Mouse (Mus musculus): ENCODE results near the gene Ap3b2. TPM values are rescaled to one million over a fixed set of nuclear protein-coding genes. Genes with fewer than 3 reads are reported as not detected.
A peak's percentile ranks its signal among the peaks of the same experiment; 100 is the strongest.

The Ap3b2 gene
- total and polyA plus RNA-seq, 3 experiments: not detected

DNA sequence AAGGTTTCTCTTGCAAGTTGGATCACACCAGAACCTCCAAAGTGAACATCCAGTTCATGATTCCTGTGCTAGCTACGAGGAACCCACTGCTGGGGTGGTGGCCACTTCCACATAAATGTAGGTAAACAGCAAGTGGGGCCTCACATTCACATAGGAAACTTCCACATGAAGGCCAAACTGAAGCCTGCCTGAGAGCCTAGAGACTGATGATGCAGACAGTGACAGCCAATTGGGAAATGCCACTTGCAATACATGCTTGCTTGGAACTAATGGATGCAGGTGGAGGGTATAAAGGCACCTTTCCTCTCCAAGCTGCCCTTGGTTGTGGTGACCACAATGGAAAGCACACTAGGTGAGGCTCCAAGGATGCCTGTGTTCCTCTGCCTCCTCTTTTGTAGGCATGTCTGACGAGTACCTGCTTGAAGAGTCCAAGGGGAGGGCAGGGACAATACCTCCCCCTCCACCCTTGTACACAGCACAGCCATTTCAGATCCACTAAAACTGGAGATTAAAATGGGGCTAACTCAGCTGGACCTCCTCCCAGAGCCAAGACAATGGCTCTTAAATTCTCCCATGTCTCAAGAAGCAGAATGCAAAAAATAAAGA, 44.4 kb upstream of the Ap3b2 start:
- Histone ChIP-seq H3K9ac (ENCODE audit: insufficient read depth, low read depth) (no peak overlapping the region), H3K4me1 (ENCODE audit: control insufficient read depth in 1 of 2, insufficient read depth in 2 of 2) (peaks cover 0 to 5% of the 10 kb centered on the region in 2 experiments; a peak in 1 of 4 replicates), H3K27ac (ENCODE audit: insufficient read depth, low read depth) (no peak overlapping the region), H3K79me2 (replicated peaks; ENCODE audit: control insufficient read depth, extremely low read depth, insufficient read depth, poor library complexity, severe bottlenecking) (no peaks in the 10 kb centered on the region), H3K36me3 (replicated peaks in 1 of 2; ENCODE audit: control insufficient read depth in 1 of 2, insufficient read depth in 1 of 2, low read length in 1 of 2) (peaks cover 19 to 45% of the 10 kb centered on the region in 2 experiments), H3K27me3 (replicated peaks) (no peaks in the 10 kb centered on the region), H3K4me3 (replicated peaks in 1 of 3; ENCODE audit: low read depth in 2 of 3, low read length in 2 of 3, poor library complexity in 1 of 3) (no peak overlapping the region), H3K9me3 (replicated peaks; ENCODE audit: low read length) (peaks cover 12% of the 10 kb centered on the region), H3K4me2 (ENCODE audit: insufficient read depth, low read depth, poor library complexity, severe bottlenecking) (no peak overlapping the region)
- TF ChIP-seq CHD2 (IDR thresholded peaks at IDR 0.05; ENCODE audit: low read length) (peak; percentile 92), JUN (IDR thresholded peaks at IDR 0.05; ENCODE audit: insufficient read depth, low read depth, low read length) (no peak)
- peak; percentile 41 for DNase-seq (ENCODE audit: extremely low read depth)
- dilution Hi-C loops (cut with MboI; ENCODE audit: extremely low pct_ligation_motif_present, extremely low pct_unique_long_range_greater_than_20kb, low sequenced_read_pairs): no loop called here
- in situ Hi-C loops (cut with MboI; ENCODE audit: low pct_ligation_motif_present, low pct_unique_long_range_greater_than_20kb, low sequenced_read_pairs): no loop called here

DNA sequence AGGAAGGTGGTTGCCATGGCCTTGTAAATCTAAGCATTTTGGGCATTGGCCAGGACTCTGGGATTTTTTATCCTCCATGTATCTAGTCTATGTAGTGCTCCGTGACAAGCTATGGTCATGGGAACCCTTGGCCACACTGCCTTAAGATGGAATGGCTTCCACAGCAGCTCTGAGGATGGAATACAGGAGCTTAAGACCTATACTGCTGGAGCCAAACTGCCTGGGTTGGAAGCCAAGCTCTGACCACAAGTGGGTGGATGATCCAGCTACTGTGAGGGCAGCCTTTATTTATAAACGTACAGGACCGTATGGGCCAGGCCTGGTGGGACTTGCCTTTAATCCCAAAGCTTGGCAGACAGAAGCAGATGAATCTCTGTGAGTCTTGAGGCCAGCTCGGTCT, 42.8 kb upstream of the Ap3b2 start:
- in situ Hi-C loops (cut with MboI; ENCODE audit: low pct_ligation_motif_present, low pct_unique_long_range_greater_than_20kb, low sequenced_read_pairs): no loop called here
- H3K9ac ChIP-seq (ENCODE audit: insufficient read depth, low read depth): no peak overlapping the region
- TF ChIP-seq RCOR1 (conservative IDR thresholded peaks at IDR 0.05; ENCODE audit: low read depth, low read length) (no peak), JUND (conservative IDR thresholded peaks at IDR 0.05; ENCODE audit: low read depth, low read length) (no peak), HCFC1 (IDR thresholded peaks at IDR 0.05; ENCODE audit: low read depth, low read length) (no peak), MEF2A (IDR thresholded peaks at IDR 0.05; ENCODE audit: borderline replicate concordance, low read depth, low read length) (no peak), POLR2A (IDR thresholded peaks at IDR 0.05; ENCODE audit: low read depth, low read length) (no peak), TCF12 (IDR thresholded peaks at IDR 0.05; ENCODE audit: low read depth, low read length) (no peak), TBP (conservative IDR thresholded peaks at IDR 0.05; ENCODE audit: low read depth, low read length) (no peak), ELF1 (IDR thresholded peaks at IDR 0.05; ENCODE audit: low read depth, low read length) (no peak), CHD1 (IDR thresholded peaks at IDR 0.05; ENCODE audit: low read depth, low read length) (no peak), CHD2 (IDR thresholded peaks at IDR 0.05; ENCODE audit: low read length) (no peak), POLR2AphosphoS2 (IDR thresholded peaks at IDR 0.05; ENCODE audit: low read depth, low read length) (no peak; the same call in 1 of the 2 replicates), KAT2A (IDR thresholded peaks at IDR 0.05; ENCODE audit: insufficient replicate concordance, low read length) (no peak), UBTF (IDR thresholded peaks at IDR 0.05; ENCODE audit: low read depth, low read length) (no peak), ETS1 (conservative IDR thresholded peaks at IDR 0.05; ENCODE audit: low read depth, low read length) (no peak), MAZ (IDR thresholded peaks at IDR 0.05; ENCODE audit: low read depth, low read length) (no peak), SMC3 (IDR thresholded peaks at IDR 0.05; ENCODE audit: low read depth, low read length) (no peak), CTCF (conservative IDR thresholded peaks at IDR 0.05 in 1 of 2, IDR thresholded peaks at IDR 0.05 in 1 of 2; ENCODE audit: low read depth in 2 of 2, low read length in 2 of 2) (no peak), MAFK (IDR thresholded peaks at IDR 0.05; ENCODE audit: insufficient replicate concordance, low read length) (no peak), JUN (IDR thresholded peaks at IDR 0.05; ENCODE audit: insufficient read depth, low read depth, low read length) (no peak)

More for the DNA sequence above, 42.8 kb upstream of the Ap3b2 start:
- Histone ChIP-seq H3K9me3 (replicated peaks; ENCODE audit: low read length) (peaks cover 24% of the 10 kb centered on the region), H3K27ac (ENCODE audit: insufficient read depth, low read depth) (no peak overlapping the region), H3K27me3 (replicated peaks) (no peaks in the 10 kb centered on the region), H3K36me3 (replicated peaks in 1 of 2; ENCODE audit: control insufficient read depth in 1 of 2, insufficient read depth in 1 of 2, low read length in 1 of 2) (peaks cover 35 to 62% of the 10 kb centered on the region in 2 experiments), H3K4me1 (ENCODE audit: control insufficient read depth in 1 of 2, insufficient read depth in 2 of 2) (peaks cover 0 to 5% of the 10 kb centered on the region in 2 experiments; a peak in 1 of 4 replicates), H3K4me2 (ENCODE audit: insufficient read depth, low read depth, poor library complexity, severe bottlenecking) (no peak overlapping the region), H3K4me3 (replicated peaks in 1 of 3; ENCODE audit: low read depth in 2 of 3, low read length in 2 of 3, poor library complexity in 1 of 3) (no peak overlapping the region), H3K79me2 (replicated peaks; ENCODE audit: control insufficient read depth, extremely low read depth, insufficient read depth, poor library complexity, severe bottlenecking) (no peaks in the 10 kb centered on the region)
- no peak for DNase-seq (ENCODE audit: extremely low read depth)
- dilution Hi-C loops (cut with MboI; ENCODE audit: extremely low pct_ligation_motif_present, extremely low pct_unique_long_range_greater_than_20kb, low sequenced_read_pairs): no loop called here

Data from CH12.LX (cell line).